Mouse (Mus musculus): ENCODE results near the gene Olfr1249. TPM values are rescaled to one million over a fixed set of nuclear protein-coding genes. Genes with fewer than 3 reads are reported as not detected.
"Not testable (repeated sequence)": the region's sequence is repeated elsewhere in the genome, so short reads cannot be mapped to it uniquely, and the experiment has no call there.

Olfr1249 gene
- polyA plus RNA-seq (2015; fragmentation: Nextera tagmentation; extraction: Ambion mirVana): not detected in 2 replicates

DNA sequence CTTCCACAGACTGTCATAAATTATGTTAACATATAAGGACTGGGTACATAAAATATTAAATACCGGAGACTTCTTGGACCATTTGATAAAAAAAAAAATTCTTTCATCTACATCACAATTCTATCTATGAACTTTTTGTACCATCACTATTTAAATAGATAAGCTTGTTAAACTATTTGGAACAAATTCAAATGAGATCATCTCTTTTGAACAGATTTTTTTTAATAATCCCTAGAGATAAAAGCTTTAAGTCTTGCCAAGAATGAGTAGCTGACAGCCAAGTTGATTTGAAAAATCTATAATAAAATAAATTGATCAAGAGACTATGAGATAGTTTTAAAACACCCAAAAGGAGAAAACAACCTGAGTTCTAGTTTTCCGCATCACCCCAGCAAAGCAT is at the start of gene Olfr1249:
TSS of gene Olfr1249 (minus strand) at position 101 of the 400 bp plus-strand sequence.
- 90% methylated on average over 2 of the region's 2 CpGs for WGBS
- no peak within 1 kb of the TSS for H3K4me2 ChIP-seq
- H3K4me3 ChIP-seq: no peak within 1 kb of the TSS
- H3K4me1 ChIP-seq (replicated peaks): no peaks in the 10 kb centered on the region
- no peak for ATAC-seq (ENCODE audit: low read depth)
- H3K27ac ChIP-seq (replicated peaks): no peak within 1 kb of the TSS
- H3K9ac ChIP-seq: no peak within 1 kb of the TSS
- no peaks in the 10 kb centered on the region for H3K36me3 ChIP-seq
- H3K9me3 ChIP-seq: no peaks in the 10 kb centered on the region
- no peaks in the 10 kb centered on the region for H3K27me3 ChIP-seq

DNA sequence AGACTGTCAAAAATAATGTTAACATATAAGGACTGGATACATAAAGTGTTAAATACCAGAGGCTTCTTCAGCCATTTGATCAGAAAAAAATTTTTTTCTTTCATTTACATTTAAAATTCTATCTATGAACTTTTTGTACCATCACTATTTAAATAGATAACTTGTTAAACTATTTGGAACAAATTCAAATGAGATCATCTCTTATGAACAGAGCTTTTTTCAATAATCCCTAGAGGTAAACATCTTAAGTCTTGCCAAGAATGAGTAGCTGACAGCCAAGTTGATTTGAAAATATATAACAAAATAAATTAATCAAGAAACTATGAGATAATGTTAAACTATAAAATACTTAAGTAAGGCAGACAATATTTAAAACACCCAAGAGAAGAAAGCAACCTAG is 37.1 kb upstream of the Olfr1249 start, which contains the start of gene Olfr1251:
TSS of gene Olfr1251 (minus strand) at position 101 of the 400 bp plus-strand sequence.
- no peak within 1 kb of the TSS for H3K9ac ChIP-seq
- H3K4me3 ChIP-seq: no peak within 1 kb of the TSS

DNA sequence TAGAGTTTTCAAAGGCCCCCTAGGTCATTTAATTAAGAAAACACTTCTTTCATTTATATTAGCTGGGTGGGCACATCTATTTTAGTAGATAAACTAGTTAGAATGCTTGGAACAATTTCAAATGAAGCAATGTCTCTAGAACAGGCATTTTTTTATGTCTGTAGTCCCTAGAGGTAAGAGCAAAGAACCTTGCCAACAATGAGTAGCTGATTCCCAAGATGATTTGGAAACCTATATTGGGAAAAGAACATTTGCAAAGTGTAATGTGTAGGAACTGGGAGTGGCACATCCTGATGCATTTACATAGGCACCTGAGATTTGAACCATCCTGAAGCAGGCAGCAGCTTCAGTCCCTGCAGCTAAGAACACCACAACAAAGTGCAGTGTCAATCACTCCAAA is 26.6 kb upstream of the Olfr1249 start, which contains the start of gene Olfr1250:
TSS of gene Olfr1250 (minus strand) at position 101 of the 400 bp plus-strand sequence.
- Histone ChIP-seq H3K4me2 (no peak within 1 kb of the TSS), H3K9me3 (no peaks in the 10 kb centered on the region), H3K27ac (replicated peaks) (no peak within 1 kb of the TSS), H3K9ac (no peak within 1 kb of the TSS), H3K4me3 (no peak within 1 kb of the TSS), H3K4me1 (replicated peaks) (no peaks in the 10 kb centered on the region), H3K27me3 (no peaks in the 10 kb centered on the region), H3K36me3 (no peaks in the 10 kb centered on the region)
- no peak for ATAC-seq (ENCODE audit: low read depth)

More for the DNA sequence above, 37.1 kb upstream of the Olfr1249 start, which contains the start of gene Olfr1251:
- no peaks in the 10 kb centered on the region for H3K27me3 ChIP-seq
- H3K9me3 ChIP-seq: no peaks in the 10 kb centered on the region
- no peak within 1 kb of the TSS for H3K4me2 ChIP-seq
- ATAC-seq (ENCODE audit: low read depth): no peak
- no peaks in the 10 kb centered on the region for H3K4me1 ChIP-seq (replicated peaks)
- H3K27ac ChIP-seq (replicated peaks): no peak within 1 kb of the TSS
- no peaks in the 10 kb centered on the region for H3K36me3 ChIP-seq

DNA sequence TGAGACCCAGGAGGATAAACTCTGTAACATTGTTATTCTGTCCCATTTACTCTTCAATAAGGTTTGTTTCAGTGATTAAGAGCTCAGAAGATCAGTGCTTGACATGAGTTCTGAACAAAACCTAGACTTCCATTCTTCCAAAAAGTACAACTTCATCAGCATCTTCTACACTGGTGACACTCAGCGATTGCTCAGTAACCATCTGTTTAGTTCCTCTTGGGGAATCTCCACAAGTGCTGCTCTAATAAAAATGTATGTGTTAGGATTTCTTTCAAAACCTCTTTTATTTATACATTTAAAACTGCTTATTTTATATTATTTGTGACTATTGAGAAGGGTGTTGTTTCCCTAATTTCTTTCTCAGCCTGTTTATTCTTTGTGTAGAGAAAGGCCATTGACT is 16.6 kb downstream of the Olfr1249 start, which contains the start of gene Olfr1248:
TSS of gene Olfr1248 (minus strand) at position 101 of the 400 bp plus-strand sequence.
- H3K9ac ChIP-seq; ATAC-seq (ENCODE audit: low read depth); H3K9me3 ChIP-seq; H3K4me1 ChIP-seq (replicated peaks); H3K27me3 ChIP-seq; H3K4me2 ChIP-seq; H3K4me3 ChIP-seq; H3K27ac ChIP-seq (replicated peaks); H3K36me3 ChIP-seq: not testable (repeated sequence)
- 100% methylated on average over 1 of the region's 1 CpGs for WGBS

DNA sequence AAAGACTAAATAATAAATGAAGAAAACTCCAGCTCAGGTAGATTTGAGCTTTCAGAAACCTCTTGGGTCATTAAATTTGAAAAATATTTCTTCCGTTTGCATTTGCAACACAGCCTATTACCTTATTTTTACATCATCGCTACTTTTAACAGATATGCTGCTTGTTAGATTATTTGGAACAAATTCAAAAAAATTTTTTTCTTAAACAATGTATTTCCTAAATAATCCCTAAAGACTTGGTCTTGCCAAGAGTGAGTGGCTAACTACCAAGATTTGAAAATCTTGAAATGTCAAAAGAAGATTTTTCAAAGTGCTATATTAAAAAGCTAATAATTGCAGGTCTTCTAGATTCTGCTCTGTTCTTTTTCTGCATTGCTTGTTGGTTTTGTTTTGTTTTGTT is 20.8 kb downstream of the Olfr1249 start, which contains the start of gene Olfr1247:
TSS of gene Olfr1247 (minus strand) at position 101 of the 400 bp plus-strand sequence.
- Histone ChIP-seq H3K4me1 (replicated peaks) (no peaks in the 10 kb centered on the region), H3K36me3 (no peaks in the 10 kb centered on the region), H3K9ac (no peak within 1 kb of the TSS), H3K9me3 (no peaks in the 10 kb centered on the region), H3K4me2 (no peak within 1 kb of the TSS), H3K27me3 (no peaks in the 10 kb centered on the region), H3K4me3 (no peak within 1 kb of the TSS), H3K27ac (replicated peaks) (no peak within 1 kb of the TSS)
- WGBS: 93% methylated on average over 2 of the region's 2 CpGs
- no peak for ATAC-seq (ENCODE audit: low read depth)

DNA sequence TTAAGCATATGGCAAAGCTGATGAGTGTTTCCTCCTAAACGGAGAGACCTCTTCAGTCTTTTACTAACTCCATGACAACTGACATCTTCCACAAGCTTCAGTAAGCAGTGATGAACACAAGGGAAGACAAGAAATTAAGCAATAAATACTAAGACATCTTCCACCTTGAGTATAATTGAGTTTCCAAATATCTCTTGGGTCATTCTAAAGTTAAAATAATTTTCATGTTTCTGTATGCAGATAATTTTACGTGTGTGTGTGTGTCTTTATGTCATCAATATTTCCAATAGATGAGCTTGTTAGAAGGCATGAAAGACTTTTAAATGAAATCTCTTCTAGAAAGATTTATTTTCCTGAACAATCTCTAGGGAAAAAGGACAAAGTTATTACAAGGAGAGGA is 41.7 kb downstream of the Olfr1249 start, which contains the start of gene Olfr1246:
TSS of gene Olfr1246 (minus strand) at position 101 of the 400 bp plus-strand sequence.
- WGBS: 90% methylated on average over 2 of the region's 2 CpGs
- no peak for ATAC-seq (ENCODE audit: low read depth)
- no peaks in the 10 kb centered on the region for H3K36me3 ChIP-seq
- H3K4me2 ChIP-seq: no peak within 1 kb of the TSS
- H3K27ac ChIP-seq (replicated peaks): no peak within 1 kb of the TSS
- no peak within 1 kb of the TSS for H3K4me3 ChIP-seq
- no peaks in the 10 kb centered on the region for H3K9me3 ChIP-seq
- H3K27me3 ChIP-seq: no peaks in the 10 kb centered on the region
- H3K9ac ChIP-seq: no peak within 1 kb of the TSS
- no peaks in the 10 kb centered on the region for H3K4me1 ChIP-seq (replicated peaks)

Other genes starting within 250 kb of the Olfr1249 start
- not detected in 2 replicates for gene Olfr1238, start 225.3 kb downstream of the Olfr1249 start, polyA plus RNA-seq (2015; fragmentation: Nextera tagmentation; extraction: Ambion mirVana)
- not detected in 2 replicates for gene Olfr1239, start 214.6 kb downstream of the Olfr1249 start, polyA plus RNA-seq (2015; fragmentation: Nextera tagmentation; extraction: Ambion mirVana)
- gene Olfr1240, start 192.0 kb downstream of the Olfr1249 start, polyA plus RNA-seq (2015; fragmentation: Nextera tagmentation; extraction: Ambion mirVana): not detected in 2 replicates
- gene Olfr1241, start 147.9 kb downstream of the Olfr1249 start, polyA plus RNA-seq (2015; fragmentation: Nextera tagmentation; extraction: Ambion mirVana): not detected in 2 replicates
- gene Olfr1242, start 136.6 kb downstream of the Olfr1249 start, polyA plus RNA-seq (2015; fragmentation: Nextera tagmentation; extraction: Ambion mirVana): not detected in 2 replicates
- gene Olfr1243, start 103.5 kb downstream of the Olfr1249 start, polyA plus RNA-seq (2015; fragmentation: Nextera tagmentation; extraction: Ambion mirVana): not detected in 2 replicates
- gene Olfr1245, start 56.5 kb downstream of the Olfr1249 start, polyA plus RNA-seq (2015; fragmentation: Nextera tagmentation; extraction: Ambion mirVana): not detected in 2 replicates
- not detected in 2 replicates for gene Olfr1246, start 41.8 kb downstream of the Olfr1249 start, polyA plus RNA-seq (2015; fragmentation: Nextera tagmentation; extraction: Ambion mirVana)
- not detected in 2 replicates for gene Olfr1247, start 20.9 kb downstream of the Olfr1249 start, polyA plus RNA-seq (2015; fragmentation: Nextera tagmentation; extraction: Ambion mirVana)
- gene Olfr1248, start 16.7 kb downstream of the Olfr1249 start, polyA plus RNA-seq (2015; fragmentation: Nextera tagmentation; extraction: Ambion mirVana): not detected in 2 replicates
- gene Olfr1250, start 26.5 kb upstream of the Olfr1249 start, polyA plus RNA-seq (2015; fragmentation: Nextera tagmentation; extraction: Ambion mirVana): not detected in 2 replicates
- not detected in 2 replicates for gene Olfr1251, start 37.0 kb upstream of the Olfr1249 start, polyA plus RNA-seq (2015; fragmentation: Nextera tagmentation; extraction: Ambion mirVana)
- gene Olfr1252, start 90.0 kb upstream of the Olfr1249 start, polyA plus RNA-seq (2015; fragmentation: Nextera tagmentation; extraction: Ambion mirVana): not detected in 2 replicates
- gene Olfr1253, start 122.1 kb upstream of the Olfr1249 start, polyA plus RNA-seq (2015; fragmentation: Nextera tagmentation; extraction: Ambion mirVana): not detected in 2 replicates
- gene Olfr1254, start 158.6 kb upstream of the Olfr1249 start, polyA plus RNA-seq (2015; fragmentation: Nextera tagmentation; extraction: Ambion mirVana): not detected in 2 replicates
- gene Olfr1255, start 177.1 kb upstream of the Olfr1249 start, polyA plus RNA-seq (2015; fragmentation: Nextera tagmentation; extraction: Ambion mirVana): not detected in 2 replicates
- gene Olfr1256, start 206.6 kb upstream of the Olfr1249 start, polyA plus RNA-seq (2015; fragmentation: Nextera tagmentation; extraction: Ambion mirVana): not detected in 2 replicates
- gene Olfr48, start 213.2 kb upstream of the Olfr1249 start, polyA plus RNA-seq (2015; fragmentation: Nextera tagmentation; extraction: Ambion mirVana): not detected in 2 replicates
- gene Olfr1257, start 243.5 kb upstream of the Olfr1249 start, polyA plus RNA-seq (2015; fragmentation: Nextera tagmentation; extraction: Ambion mirVana): not detected in 2 replicates